Mouse (Mus musculus) 3134 (cell line): Measurements from ENCODE around the gene Cwc25.
"Not testable (repeated sequence)": the region's sequence is repeated elsewhere in the genome, so short reads cannot be mapped to it uniquely, and the experiment has no call there.

Experiments used
- DNase-seq: peaks from one replicate; pipeline ENCODE4 v3.0.0-alpha.2; 2011; ENCODE audit warnings: low spot score; ENCODE audit not compliant: insufficient read length; ENCODE audit errors: extremely low read depth

The Cwc25 gene

DNA sequence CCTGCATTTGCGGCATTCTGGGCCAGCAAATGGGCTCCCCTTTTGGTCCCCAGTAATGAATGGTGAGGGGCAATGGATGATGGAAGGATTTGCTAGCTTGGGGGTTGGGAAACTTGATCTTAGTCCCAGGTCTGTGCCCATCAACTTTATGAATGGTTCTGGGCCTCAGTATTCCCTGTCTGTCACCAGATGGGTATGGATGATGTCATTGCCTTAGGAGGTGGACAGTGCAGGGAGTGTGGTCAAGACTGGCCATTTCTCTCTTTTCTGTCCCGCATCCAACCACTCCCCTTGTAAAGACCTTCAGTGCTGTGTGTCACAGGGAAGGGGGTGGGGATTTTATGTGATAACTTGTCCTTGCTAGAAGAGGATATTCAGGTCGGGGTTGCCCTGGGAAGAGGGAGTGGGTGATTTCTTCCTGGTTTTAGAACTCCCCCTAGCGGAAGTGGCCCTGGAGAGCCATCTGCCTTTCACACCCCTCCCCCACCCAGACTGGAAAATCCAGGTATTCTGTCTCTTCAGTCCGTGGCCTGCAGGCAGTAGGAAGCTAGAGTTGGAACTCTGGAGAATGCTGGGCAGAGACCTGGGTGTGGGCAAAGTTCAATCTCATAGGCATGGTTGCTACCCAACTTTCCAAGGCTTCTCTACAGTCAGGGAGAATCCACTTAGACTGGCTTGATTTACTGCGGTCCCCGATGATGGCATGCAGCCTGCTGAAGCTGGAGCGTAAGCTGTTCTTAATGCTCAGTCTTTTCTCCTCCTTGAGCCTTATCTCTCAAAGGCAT, 35.2 kb upstream of the Cwc25 start:
- DNase-seq, result peak; percentile 62

GRCm38 (mm10) chr11:97800691-97801408, 34.5 kb upstream of the Cwc25 start:
- no peak for DNase-seq

DNA sequence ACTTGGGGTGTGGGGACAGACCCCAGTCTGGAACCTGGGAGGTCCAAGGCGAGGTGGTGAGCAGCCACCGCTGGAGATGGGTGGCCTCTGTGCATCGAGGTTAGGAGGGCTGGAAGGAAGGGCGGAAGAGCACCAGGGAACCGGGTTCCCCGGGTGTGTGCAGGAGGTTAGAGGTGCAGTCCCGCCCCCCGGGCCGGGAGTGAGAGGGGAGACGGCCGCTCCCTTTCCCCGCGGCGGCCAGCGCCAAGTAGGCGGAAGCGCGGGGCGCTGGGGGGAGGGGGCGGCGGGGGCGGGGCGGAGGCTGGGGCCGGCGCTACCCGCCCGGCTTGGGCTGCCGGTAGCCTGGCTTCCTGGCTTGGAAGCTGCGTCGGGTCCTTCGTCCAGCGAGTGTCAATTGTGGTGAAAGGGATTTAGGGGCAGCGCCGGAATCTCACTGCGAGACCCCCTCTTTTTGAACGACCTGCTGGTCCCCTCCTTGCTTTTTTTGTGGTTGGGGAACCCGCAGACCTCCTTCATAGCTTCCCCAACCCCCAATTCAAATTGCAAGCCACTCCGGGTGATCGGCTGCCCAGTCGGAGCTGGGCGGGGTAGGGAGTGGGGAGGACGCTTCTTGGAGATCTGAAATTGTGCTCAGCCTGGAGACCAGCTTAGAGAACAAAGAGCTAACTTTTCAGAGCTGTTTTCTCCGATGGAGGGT, 33.8 kb upstream of the Cwc25 start:
- peak; percentile 81 for DNase-seq

DNA sequence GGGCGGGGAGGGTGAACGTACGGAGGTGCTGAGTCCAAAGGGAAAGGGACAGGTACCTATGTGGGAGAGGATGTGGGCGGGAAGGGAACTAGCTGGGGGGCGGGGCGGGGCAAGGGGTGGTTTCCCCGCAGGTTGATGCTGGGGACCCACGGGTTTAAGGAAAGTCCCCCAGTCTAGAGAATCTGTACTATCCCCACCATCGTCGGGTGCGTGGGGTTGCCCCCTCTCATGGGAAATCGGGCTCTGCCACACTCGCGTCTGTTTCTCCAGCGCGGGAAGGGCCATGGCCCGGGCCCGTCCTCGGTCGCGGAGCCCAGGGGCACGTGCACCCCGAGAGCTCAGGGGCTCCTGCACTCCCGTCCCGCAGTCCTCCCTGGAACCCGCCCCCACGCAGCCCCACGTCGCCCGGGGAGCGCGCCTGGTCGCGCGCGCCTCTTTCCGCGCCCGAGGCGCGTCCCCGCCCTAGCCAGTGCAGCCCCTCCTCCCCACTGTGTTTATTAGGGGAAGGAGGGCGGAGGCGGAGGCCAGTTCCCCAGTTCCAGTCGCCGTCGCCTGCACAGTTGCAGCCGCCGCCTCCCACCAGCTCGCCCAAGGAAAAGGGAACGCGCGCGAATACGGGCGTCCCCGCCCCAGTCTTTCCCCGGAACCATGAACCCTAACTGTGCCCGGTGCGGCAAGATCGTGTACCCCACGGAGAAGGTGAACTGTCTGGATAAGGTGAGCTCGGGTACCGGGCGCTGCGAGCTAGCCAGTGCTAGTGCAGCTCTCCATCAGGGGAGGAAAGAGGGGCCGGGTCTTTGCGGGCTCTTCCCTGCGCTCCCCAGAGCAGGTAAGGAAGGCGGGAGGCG, 33.0 kb upstream of the Cwc25 start:
- peak; percentile 95 for DNase-seq

DNA sequence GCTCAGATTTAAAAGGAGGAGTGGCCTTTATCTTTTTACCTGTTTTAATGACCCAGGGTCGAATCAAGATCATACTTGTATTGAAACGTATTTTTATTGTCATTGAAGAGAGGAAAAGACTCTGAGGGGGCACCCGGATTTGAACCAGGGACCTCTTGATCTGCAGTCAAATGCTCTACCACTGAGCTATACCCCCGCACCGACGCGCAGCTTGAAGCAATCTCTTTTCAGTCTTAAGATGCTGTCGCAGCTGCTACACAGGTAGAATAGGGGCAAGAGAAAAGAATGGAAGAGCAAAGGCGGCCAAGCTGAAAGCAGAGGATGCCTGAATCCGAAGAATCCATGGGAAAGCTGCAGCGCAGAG, 32.4 kb upstream of the Cwc25 start, which contains the start of gene Lasp1:
TSS of gene Lasp1 (plus strand) at position 219 of the 364 bp plus-strand sequence.
- DNase-seq, result peak; percentile 78

DNA sequence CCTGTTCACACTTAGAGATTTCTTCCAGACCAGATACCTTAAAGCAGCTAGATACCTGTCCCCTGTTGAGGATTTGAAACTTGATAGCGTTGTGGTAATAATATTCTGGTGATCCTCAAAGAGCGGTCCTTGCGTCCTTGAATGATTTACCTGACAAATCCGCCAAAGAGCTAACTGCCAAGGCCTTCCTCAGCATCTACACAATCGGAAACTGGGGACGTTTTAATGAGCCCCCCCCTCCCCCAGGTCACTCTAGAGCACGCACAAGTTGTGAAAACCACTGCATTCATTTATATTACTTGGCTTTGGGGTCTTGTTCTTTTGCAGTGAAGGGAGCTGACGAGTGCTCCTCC, 31.7 kb upstream of the Cwc25 start:
- DNase-seq, result no peak

- peak; percentile 57 for DNase-seq
Observed at GRCm38 (mm10) chr11:97797369-97798082, 31.2 kb upstream of the Cwc25 start.

DNA sequence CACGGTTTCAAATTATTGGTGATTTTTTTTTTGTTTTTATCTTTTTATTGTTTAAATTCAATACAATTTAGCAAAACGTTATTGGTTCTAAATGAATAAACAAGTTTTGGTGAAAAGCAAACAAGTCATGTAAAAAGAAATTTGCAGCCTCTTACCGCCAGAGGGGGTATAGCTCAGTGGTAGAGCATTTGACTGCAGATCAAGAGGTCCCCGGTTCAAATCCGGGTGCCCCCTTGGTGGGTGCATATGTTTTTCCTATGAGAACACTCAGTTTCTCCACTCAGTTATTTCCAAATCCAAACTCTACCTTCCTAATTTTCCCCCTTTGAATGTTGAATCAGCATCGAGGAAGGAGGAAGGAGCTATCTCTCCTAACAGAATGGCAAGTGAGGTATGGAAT, 30.6 kb upstream of the Cwc25 start:
- DNase-seq, result peak; percentile 63

DNA sequence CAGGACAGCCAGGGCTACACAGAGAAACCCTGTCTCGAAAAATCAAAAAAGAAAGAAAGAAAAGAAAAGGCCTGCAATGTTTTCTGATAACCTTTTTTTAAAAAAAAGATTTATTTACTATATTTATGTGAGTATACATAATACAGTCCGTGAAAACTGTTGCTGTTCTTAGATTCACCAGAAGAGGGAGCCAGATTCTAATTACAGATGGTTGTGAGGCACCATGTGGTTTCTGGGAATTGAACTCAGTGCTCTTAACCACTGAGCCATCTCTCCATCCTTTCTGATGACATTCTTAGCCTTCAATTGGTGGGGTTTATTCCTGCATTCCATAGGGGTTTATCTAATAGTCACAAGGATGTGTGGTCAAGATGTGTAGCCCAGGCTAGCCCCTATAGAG, 26.8 kb upstream of the Cwc25 start:
- no peak for DNase-seq

GRCm38 (mm10) chr11:97790778-97791438, 24.6 kb upstream of the Cwc25 start:
- DNase-seq, result not testable (repeated sequence)

GRCm38 (mm10) chr11:97789727-97790126, 23.4 kb upstream of the Cwc25 start:
- DNase-seq, result no peak

DNA sequence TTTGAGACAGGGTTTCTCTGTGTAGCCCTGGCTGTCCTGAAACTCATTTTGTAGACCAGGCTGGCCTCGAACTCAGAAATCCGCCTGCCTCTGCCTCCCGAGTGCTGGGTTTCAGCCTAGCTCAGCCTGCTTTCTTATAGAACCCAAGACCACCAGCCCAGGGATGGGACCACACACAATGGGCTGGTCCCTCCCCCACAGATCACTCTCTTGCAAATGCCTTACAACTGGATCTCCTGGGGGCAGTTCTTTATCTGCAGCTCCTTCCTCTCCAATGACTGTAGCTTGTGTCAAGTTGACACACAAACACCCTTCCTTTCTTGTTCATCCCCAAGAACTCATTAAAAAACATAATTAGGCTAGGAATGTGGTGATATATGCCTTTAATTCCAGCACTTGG, 21.6 kb upstream of the Cwc25 start:
- no peak for DNase-seq

GRCm38 (mm10) chr11:97782564-97782895, 16.2 kb upstream of the Cwc25 start:
- no peak for DNase-seq

- peak; percentile 97 for DNase-seq
Observed at GRCm38 (mm10) chr11:97781832-97782563, 15.6 kb upstream of the Cwc25 start, which contains the start of gene Rpl23. TSS of gene Rpl23 (minus strand) at chr11:97782437.

GRCm38 (mm10) chr11:97781478-97781831, 15.1 kb upstream of the Cwc25 start:
- DNase-seq, result no peak

GRCm38 (mm10) chr11:97779968-97780701, 13.8 kb upstream of the Cwc25 start:
- DNase-seq, result no peak

DNA sequence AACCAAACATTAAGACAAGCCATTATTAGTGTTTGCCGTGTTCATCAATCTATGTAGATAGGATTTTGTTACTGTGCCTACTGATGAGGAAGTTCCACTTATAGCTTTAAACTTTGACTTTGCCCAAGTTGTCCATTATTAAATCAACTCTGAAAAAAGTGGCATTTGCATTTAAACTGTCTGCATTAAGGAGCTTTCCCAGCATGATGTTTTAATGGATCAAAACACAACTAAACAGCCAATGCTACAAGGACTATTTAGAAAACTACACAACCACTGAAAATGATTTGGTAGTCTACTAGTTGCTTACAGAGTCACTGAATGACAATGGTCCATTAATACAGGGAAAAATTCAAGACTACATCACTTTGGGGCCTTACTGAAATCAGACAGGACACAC, 12.6 kb upstream of the Cwc25 start:
- no peak for DNase-seq

- DNase-seq, result no peak
Observed at GRCm38 (mm10) chr11:97777129-97777529, 10.8 kb upstream of the Cwc25 start.
